Mouse (Mus musculus) common myeloid progenitor, adult 5-6 weeks (primary cell): Measurements from ENCODE around the gene Myo9b. TPM values are rescaled to one million over a fixed set of nuclear protein-coding genes. Genes with fewer than 3 reads are reported as not detected.

Experiments used
- ATAC-seq: replicated peaks from 2 replicates; pipeline ENCODE4 v1.8.0; 2016; ENCODE audit warnings: low read depth, mild to moderate bottlenecking, moderate TSS enrichment, inconsistent platforms; ENCODE audit not compliant: poor library complexity, severe bottlenecking
- total RNA-seq: library from RNA; stranded (forward); fragments of 200-1000, 187-1606 nt; gene quantifications from 2 replicates; pipeline ENCODE4 v1.2.3, GENCODE M21; 2017

The Myo9b gene
- total RNA-seq, 1 experiment from 2014 or later: 32.7 TPM

DNA sequence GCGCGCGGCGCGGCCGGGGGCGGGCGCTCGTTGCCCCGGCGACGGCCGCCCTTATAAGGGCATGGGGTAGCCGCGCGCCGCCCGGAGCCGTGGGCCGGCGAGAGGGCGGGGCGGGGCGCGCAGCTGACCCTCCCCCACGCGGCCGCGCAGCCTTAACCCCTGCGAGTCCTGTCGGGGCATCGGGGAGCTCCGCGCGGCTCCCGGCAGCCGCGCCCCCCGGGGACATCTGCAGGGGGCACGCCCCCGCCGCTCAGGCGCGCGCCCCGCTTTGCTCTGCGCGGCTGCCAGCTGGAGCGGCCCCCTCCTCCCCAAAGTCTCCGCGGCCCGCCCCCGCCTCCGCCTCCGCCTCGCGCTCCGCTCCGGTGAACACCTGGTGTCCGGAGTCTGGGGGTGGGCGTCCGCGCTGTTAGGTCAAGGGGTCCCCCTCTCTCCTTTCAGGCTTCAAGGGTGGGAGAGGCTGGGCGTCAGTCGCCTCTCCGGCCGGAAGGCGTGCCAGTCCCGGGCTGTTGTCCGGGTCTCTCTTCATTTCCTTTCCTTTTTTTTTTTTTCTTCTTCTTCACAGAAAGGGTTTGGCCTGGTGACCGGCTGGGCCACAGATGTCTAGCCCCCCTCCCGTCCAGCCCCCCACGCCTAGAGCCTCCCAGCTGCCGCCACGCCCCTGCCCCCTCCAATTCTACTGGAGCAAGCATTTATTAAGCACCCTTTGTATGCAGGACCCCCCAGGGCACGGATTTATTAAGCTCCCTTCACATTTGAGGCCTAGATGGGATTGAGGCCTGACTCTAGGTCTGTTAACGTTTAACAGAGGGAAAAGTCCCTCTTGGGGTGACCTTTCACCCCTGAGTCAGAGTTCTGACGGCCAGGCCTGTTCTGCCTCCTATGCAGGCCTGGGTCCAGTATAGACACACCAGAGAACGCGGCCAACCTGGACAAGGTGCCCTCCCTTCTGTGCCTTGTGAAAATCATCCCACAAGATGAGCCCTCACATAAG is 109.8 kb downstream of the Myo9b start:
- peak; percentile 64 for ATAC-seq

DNA sequence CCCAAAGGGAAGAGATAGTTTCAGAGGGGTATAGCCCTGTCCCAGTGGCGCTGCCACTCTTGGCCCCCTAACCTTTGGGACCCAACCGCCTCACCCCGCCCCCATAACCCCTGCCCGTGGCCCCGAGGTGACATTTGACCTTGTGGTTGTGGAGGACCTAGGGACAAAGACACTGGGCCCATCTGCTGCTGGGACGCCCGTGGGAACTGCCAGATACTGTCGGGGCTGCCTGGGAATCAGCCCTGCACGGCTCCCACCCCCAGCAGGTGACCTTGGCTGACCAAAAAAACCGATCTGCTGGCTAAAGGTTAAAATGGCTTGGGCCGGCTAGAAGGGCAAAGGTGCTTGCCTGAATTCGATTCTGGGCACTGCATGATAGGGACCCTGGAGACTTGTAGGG is 110.9 kb downstream of the Myo9b start:
- no peak for ATAC-seq

DNA sequence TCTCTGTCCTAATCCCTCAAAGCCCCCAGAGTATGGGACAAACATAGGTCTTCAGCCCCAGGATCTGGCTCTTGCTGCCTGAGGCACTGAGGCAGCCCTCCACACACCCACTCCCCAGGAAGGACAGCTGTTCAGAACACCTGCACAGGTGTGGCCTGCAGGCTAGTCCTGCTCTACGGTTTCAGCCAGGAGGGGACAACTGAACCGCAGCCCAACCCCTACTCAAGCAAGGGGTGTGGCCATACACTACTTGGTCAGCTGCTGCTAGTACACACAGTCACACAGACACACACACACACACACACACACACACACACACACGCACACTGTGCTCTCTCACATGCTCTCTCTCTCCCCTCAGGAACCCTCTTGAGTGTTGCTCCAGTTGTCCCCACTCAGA is 111.3 kb downstream of the Myo9b start:
- ATAC-seq: no peak

DNA sequence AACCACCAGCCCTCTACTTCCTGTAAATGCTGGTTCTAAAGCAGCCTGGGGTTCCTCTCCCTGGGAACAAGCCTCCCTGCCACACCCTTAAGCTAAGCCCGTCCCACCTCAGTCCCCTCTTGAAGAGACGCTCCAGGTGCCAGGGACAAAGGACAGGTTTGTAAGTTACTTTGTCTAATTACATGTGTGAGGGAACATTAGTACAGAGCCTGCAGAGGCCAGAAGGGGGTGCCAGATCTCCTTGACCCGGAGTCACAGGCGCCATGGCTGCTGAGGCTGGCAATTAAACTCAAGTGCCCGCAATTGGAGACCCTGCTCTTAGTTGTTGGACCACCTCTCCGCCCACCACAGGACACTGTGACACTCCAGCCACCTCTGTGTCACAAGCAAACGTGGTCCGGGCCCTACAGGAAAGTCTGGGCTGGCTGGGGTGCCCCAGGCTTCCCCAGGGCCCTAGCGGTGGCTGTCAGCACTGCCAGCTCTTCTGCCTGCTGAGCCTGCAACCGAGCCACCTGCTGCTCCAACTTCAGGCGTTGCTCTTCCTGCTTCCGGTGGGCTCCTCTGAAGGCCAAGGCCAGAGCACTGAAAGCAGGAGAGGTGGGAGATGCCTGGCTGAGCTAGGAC is 112.8 kb downstream of the Myo9b start:
- no peak for ATAC-seq

DNA sequence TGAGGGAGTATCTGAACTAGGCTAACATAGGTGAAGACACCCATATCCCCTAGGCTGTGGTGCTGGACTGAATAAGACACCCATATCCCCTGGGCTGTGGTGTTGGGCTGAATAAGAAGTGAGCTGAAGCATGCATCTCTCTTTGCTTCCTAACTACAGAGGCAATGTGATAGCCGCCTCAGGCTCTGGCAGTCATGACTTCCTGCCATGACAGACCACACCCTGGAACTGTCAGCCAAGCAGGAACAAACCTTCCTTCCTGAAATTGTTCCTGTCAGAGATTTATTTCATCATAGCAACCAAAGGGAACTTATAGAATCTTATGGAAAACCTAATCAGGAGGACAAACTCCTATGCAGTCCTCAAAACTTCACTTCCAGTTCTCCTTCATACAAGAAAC is 115.8 kb downstream of the Myo9b start:
- ATAC-seq: no peak

DNA sequence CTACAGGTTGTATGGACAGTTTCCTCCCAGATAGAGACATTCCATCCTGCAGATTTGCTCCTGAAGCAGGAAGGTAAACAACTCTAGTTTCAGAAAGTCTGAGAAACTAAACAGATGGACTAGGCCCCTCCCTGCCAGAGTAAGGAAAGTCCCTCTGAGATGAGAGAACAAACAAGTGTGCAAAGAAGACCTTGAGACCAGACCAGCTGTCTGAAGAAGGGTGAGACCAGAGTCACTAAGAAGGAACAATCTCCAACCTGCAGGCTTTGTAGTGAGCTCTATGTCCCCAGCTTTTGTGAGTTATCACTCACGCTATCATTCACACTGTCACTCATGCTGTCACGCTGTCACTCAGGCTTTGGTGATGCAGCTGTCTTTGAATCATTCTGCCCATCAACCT is 119.2 kb downstream of the Myo9b start:
- no peak for ATAC-seq

DNA sequence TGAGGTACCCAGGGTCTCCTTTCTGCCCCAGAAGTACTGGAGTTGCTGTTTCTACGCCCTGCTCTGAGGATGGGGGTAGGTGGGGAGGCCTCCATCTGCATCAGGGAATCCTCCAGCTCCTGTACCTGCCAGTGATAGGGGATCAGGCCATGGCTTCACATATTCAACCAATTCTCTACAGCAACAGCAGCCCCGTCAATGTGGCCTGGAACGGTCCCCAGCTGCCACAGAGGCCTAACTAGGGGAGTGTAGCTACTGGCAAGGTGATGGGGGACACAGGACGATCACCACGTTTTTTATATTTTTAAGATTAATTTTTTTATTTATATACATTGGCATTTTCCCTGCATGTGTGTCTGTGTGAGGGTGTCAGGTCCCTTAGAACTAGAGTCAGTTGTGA is 119.9 kb downstream of the Myo9b start:
- ATAC-seq: no peak

DNA sequence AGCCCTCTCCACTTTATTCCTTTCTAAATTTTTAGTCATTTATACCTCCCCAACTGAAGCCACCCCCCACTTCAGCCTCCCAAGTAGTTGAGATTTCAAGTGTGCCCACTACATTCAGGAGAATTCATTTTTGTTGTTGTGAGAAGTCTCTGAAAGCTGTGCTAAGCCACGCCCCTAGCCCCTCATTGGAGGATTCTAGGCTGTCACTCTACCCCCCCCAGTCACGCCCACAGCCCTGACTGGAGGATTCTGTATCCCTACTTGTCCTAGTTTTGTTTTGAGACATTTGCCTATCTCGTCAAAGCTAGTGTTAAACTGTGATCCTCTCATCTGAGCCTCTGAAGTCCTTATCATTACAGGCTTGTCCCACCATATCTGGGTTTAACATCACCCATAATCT is 120.4 kb downstream of the Myo9b start:
- ATAC-seq: no peak

DNA sequence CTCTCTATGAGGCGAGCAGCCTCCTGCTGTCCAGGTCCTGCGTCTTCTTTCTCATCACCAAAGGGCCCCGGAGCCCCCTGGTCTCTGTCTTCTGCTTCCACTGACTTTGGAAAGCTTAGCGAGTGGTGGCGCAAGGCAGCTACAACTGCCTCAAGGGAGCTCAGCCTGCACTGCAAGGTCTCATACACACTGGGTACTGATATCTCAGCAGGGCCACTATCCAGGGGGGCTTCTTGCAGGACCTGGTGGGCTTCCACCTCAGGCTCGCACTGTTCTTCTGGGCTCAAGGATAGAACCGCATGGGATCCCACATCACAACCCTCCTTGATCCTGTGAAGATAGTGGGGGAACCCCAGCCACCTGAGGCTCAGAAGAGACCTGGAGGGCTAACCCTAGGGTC is 122.0 kb downstream of the Myo9b start:
- no peak for ATAC-seq

DNA sequence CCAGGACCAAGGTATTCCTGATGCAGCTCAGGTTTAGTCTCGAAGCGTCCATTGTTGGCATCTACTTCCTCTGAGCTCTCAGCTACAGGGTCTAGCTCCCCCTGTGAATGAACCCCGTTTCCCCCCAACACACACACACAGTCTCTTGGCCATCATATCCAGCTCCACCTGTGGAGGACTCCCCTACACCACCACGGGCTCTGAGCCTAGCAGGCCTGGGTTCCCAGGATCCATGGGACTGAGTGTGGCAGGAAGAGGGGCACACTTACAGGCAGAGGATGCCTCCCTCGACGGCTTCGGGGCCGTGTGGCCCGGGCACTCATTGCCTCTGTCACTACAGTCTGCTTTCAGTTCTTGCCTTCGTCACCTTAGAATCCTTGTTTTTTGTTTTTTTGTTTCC is 122.6 kb downstream of the Myo9b start:
- no peak for ATAC-seq

DNA sequence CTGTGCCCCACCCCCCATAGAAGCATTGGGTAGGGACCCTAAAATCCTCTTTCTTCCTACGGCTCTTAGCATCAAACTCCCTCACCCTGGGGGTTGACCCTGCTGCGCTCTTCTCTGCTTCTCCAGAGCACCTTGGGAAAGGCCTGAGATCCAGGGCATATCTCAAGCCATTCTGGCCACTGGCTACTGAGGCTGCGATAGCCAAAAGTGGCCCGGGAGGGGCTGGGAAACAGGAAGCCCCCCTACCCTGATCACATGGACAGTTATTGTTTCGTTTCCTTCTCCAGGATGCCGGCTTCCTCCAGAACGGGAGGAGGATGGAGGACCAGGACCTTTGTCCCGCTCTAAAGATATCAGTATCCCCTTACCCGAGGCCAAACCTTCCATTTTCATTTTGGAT is 123.1 kb downstream of the Myo9b start, which contains the start of gene Ushbp1:
Gene Ushbp1, minus strand, starts transcription at position 174 of the 400 bp plus-strand sequence.
- no peak for ATAC-seq

DNA sequence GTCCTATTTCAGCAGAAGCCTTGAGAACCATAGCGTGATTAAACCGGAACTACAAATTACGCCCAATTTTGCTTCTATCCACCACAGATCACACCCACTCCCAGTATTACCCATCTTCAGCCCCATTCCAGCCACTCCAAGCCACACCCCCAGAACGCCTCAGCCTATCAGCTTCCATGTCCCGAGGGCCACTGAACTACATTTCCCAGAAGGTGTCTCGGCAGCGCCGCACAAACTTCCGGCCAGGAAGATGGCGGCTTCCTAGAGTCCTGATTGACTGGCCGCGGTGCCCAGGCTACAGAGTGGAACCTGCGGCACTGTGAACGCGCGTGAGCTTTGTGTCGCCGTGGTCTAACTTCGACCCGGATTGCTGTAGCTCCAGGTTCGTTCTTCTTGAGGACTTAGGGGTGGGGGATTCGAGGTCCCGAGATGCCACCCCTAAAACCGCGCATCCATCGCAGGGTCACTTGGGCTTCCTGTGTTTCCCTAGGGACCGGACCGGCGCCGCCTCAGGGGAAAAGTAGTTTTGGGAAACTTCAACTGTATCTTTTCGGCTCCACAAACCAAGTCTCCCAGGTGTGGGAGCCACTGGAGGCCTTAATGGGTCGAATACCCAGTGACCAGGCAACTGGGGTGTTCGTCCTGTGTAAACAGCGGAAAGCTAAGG is 124.3 kb downstream of the Myo9b start, which contains the start of gene Babam1:
Gene Babam1, plus strand, starts transcription at position 223 of the 667 bp plus-strand sequence.
- peak; percentile 99 for ATAC-seq

DNA sequence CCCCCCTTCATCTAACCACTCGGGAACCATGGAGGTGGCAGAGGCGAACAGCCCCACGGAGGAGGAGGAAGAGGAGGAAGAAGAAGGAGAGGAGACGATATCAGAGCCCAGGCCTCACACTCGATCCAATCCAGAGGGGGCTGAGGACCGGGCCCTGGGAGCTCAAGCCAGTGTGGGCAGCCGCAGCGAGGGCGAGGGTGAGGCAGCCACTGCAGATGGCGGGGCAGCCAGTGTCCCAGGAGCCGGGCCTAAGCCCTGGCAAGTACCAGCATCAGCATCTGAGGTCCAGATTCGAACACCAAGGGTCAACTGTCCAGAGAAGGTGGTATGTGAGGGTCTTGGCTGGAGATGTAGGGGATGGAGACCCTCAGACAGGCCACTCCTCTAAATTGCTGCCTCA is 125.2 kb downstream of the Myo9b start:
- no peak for ATAC-seq

DNA sequence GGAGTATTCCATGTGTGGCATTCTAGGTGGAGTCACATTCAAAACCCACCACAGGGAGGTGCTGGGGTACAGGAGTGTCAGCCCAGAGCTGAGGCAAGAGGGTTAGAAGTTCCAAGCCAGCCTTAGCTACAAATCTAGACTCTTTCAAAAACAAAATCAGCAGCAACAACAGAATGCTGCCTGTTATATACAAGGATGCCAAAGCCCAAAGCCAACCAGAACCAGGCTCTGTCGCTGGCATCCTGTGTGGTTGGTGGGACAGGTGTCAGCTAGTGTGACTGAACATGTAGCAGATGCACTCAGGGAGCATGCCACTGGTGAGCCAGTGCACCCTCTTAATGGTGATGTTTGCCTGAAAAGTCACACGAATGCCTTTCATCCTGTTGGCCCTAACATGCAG is 128.3 kb downstream of the Myo9b start:
- no peak for ATAC-seq

DNA sequence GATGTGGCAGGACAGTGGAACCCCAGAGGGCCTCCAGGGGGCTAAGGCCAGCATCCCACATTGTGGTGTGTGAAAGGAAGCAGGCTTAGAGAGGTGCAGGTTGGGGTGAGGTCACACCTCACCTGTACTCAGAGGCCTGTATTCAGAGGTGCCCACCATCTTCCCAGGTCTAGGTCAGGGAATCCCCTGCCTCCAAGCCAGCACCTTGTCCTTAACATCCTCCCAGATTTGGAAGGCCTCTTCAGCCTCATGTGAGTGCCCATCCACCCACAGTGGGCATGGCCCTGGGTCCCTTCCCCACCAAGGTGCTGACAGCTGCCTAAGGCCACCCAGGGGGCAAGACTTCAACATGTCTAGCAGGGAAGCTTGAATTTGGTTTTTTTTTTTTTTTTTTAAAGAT is 128.9 kb downstream of the Myo9b start:
- ATAC-seq: no peak

DNA sequence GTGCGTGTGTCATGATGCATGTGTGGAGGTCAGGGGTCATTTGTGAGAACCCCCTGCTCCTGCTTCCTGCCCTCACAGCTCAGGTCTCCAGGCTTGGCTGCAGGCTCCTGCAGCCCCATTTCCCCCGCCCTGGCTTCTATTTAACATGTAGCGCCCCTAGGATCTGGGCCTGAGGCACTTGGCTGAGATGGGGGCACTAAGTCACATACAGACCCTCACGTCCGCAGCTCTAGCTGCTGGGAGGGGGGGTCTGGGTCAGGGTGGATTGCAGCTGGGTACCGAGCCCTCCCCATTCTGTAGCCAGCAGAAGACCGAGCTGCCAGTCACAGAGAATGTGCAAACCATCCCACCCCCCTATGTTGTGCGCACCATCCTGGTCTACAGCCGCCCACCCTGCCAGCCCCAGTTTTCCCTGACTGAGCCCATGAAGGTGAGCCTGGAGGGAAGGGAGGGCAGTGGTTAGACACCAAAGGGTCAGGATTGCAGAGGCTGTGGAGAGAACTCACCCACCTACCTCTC is 130.0 kb downstream of the Myo9b start:
- no peak for ATAC-seq

DNA sequence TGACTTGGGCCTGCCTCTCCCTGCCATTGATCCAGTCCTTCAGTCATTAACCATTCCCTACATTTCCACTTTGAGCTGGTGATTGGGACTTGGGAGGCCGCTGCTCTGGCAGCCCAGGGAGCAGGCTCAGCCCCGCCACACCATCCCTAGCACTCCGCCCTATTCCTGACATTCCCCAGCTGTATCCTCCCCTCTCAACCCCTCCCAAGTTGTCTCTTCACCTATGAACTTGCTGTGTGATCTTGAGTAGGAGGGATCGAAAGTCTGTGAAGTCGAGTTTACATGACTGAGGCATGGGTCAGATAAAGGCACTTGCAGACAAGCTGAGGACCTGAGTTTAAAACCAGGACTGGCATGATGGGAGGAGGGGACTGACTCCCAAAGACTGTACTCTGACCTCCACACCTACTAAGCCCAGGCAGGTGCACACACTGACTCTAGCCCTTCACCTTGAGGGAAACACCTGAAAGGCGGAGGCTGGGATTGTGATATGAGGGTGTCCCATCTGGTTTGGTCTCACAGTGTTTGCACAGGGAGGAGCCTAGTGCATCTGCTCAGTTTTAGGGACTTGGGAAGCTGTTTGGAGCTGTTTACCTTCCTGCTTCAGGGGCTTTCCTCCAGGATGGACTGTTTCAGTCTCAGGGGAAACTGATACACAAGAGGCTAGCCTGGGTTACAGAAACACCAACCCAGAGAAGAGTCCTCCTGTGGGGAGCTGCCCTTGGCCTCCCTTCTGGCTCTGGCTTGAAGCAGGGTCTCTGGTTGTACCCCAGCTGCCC is 130.8 kb downstream of the Myo9b start:
- ATAC-seq: no peak

DNA sequence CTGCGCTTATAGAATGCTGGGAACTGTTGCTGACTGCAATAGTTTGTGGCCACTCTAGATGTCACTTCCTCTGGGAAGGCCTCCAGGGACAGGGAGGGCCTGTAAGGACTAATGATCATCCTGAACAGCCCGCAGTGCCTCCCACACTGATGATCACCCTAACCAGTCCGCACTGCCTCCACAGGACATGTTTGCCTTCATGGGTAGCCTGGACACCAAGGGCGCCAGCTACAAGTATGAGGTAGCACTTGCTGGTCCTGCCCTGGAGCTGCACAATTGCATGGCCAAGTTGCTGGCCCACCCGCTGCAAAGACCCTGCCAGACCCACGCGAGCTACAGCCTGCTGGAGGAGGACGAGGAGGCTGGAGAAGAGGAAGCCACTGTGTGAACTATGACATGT is 131.5 kb downstream of the Myo9b start:
- no peak for ATAC-seq

DNA sequence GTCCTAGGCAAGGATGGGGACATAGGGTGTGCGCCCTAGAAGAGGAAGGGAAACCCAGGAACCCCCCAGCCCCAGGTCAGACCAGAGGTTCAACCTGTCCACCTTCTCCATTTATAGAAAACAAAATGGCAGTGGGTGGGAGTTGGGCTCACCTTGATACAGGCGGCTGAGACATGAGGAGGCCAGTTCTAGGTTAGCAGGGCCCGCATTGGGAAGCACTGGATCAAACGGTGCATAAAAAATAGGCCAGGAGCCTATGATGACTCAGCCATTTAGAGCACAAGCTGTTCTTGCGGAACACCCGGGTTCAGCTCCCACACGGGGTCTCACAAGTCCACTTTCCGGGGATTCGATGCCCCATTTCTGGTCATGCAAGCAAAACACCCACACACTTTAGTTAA is 132.4 kb downstream of the Myo9b start:
- no peak for ATAC-seq
